Mouse (Mus musculus) ovary, postnatal 14 days (tissue): Measurements from ENCODE around the gene Cdkn2b.

Experiments used
- DNase-seq: peaks from one replicate; pipeline ENCODE4 v3.0.0; 2022; ENCODE audit warnings: low spot score

Gene Cdkn2b

DNA sequence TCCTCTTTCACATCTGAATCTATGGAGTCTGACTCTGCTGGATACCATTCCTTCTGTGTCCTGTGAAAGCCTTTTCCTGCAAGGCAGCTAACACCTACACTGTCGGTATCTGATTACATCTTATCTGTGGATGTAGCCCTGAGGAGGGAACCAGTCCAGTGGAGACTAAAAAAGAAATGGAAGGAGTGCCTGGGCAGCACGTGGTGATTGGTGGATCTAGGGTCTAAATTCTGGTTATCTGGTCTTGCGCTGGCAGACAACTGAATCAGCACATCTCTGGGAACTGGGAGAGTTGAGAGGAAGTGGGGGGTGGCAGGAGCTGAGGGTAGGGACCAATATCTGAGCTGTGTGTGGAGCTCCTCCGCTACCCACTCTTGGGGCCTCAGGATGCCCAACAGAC, 21.8 kb downstream of the Cdkn2b start:
- no peak for DNase-seq

DNA sequence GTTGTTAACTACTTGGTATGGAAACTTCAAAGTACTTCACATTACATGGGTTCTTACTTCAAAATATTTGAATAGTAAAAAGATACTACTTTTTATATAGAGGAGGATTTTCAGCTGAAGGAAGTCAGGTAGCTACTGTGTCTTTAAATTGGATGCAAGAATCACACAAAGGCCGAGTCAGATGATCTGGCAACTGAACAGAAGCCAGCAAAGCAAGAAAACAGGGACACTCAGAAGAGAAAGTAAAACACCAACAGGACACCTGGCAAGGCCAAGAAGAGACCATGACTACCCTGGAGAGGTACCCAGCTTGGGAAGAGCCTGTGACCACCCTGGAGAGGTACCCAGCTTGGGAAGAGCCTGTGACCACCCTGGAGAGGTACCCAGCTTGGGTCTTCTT, 24.3 kb downstream of the Cdkn2b start:
- DNase-seq: no peak

DNA sequence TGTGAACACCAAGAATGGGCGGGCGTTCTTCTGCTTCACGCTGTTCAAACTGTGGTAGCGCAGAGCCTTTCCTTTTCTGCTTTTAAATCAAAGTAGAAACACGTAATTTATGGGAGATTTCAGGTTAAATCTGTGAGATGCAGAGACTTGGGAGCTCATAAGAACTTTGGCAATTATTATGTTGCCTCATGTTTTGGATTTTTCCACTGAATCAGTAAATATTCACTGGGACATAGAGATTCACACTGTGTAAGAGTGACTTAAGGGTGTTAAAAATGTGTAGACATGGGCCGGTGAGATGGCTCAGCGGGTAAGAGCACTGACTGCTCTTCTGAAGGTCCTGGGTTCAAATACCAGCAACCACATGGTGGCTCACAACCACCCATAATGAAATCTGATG, 25.2 kb downstream of the Cdkn2b start:
- DNase-seq: no peak

DNA sequence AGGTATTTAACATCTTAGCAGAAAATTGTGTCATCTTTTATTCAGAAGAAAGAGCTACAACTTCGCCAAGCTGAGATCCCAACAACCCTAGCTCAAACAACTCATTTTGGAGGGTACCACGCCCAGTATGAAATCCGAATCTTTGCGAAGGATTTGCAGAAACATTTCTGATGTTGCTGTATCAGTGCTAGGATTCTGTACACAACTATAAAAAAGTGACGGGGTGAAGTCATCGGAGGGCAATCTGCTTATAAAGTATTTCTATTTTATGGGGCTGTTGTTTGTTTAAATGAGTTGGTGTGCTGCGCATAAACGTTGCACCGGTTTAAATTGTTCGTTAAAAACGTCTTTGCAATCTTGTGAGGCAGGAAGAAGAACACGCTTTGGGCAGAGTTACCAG, 28.2 kb downstream of the Cdkn2b start:
- no peak for DNase-seq

DNA sequence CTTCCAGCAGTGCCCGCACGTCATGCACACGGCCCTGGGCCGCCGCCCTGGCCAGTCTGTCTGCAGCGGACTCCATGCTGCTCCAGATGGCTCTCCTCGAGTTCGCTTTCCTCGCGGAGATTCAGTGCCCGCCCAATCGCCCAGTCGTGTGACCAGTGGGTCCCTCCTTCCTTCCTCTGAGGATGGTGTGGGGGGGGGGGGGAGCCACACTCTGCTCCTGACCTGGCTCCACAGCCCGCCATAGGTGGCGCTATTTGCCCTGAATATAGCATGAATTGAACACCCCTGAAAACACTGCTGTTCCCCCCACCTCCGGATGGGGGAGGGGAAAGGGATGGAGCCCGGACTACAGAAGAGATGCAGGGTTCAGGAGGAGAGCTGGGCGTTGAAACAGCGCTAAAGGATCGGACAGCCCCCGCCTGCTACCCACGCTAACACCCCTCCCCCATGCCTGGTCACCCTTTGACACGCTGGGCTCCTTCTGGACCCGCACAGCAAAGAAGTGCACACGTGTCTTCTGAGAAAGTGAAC, 28.7 kb downstream of the Cdkn2b start:
- DNase-seq: no peak

DNA sequence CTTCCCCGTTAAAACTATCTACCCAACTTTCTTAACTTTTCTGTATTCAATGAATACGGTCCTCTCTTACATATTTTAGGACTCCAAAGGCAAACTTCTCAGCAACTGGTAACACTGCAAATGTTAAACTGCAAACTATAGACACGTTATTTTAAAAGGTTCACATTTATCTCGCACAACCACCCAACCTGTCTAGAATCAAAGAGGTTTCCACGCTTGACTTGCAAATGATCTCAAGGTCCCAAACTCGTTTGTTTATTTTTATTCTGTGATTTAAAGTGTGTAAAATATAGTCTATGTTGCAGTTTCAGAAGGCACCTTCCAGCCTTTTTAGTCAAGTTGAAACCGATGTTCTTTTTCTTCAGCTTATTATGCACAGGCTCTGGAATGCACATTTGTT, 29.6 kb downstream of the Cdkn2b start:
- no peak for DNase-seq

DNA sequence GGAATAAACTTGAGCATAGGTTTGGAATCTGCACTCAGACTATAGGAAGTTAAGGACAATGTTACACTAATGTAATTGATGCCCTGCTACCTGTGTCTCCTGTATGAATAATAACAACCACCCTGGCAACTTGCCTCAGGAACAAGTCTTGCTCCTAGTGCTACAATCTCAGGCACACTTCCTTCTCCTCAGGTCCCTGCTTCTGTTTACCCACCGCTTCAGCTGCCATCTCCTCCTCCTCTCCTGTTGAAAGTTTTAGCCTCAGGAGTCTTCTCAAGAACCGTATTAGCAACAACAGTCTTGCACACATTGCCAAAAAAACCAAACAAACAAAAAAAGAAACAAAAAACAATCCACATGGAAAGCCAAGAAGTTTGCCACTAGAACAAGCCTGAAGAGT, 31.2 kb downstream of the Cdkn2b start:
- DNase-seq: no peak

DNA sequence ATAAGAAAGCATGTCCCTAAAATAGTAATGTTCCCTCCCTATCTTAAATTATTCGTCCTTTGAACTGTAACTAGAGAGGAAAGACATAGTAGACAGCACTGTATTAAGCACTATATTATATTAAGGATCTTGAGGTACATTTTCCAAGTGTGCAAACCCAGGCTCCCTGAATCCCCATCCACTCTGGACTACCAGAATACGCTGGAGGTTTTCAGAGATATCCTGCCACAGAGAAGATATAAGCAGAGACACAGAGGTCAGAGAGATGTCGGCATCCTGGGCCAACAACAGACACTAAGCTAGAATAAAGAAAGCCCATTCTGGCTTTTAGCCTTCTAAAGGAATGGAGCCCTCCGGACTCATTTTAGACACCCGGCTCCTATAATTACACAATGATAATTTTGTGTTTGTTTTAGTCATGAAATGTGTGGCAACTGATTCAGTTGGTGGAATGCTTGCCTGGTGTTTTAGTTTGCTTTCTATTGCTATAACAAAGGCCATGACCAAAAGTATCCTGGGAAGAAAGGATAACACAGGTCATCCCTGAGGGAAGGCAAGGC, 33.4 kb downstream of the Cdkn2b start:
- no peak for DNase-seq

DNA sequence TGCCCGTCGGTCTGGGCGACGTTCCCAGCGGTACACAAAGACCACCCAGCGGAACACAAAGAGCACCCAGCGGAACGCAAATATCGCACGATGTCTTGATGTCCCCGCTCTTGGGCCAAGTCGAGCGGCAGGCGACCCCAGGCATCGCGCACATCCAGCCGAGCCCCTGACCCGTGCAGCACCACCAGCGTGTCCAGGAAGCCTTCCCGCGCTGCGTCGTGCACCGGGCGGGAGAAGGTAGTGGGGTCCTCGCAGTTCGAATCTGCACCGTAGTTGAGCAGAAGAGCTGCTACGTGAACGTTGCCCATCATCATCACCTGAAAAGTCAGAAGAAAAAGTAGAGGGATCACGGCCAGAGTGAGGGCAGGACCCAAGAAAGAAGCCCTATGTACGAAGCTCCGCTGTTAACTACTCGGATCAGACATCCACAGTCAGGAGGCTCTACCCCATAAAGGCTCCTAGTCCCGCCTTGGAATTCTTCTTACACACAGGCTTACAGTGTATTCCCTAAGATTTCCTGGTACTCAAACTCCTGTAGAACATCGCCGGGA, 34.1 kb downstream of the Cdkn2b start:
- no peak for DNase-seq

DNA sequence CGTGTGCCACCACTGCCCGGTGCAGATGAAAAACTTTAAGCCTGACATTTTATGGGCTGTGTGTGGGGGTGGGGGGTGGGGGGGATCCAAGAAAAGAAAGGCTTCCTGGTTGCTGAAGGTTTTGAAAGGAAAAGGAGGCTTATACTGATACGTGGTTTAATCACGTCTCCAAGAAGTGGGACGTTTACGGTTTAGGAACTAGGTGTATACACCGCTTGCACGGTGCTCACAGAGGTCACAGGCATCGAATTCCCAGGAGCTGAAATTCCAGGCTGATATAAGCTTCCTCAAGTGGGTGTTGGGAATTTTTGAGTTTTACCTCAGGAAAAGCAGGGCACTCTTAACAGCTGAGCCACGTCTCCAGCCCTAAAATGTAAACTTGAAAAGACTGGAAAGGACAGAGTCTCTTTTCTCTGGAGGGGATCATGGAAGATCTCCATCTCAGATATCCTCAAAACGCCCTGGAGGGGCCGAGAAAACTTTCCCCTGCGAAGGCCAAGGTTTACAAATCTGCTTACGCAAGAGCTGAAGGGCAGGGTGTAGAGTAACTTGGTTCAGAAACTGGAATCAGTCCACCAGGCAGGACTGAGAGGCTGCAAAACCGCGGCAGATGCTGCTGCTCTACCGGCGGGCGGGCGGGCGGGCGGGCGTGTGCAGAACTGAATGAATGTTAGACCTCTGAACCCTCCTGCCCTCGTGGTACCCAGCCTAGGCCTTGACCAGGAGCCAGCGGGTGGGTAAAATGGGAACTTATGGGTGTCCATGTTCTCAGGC, 34.8 kb downstream of the Cdkn2b start:
- no peak for DNase-seq

DNA sequence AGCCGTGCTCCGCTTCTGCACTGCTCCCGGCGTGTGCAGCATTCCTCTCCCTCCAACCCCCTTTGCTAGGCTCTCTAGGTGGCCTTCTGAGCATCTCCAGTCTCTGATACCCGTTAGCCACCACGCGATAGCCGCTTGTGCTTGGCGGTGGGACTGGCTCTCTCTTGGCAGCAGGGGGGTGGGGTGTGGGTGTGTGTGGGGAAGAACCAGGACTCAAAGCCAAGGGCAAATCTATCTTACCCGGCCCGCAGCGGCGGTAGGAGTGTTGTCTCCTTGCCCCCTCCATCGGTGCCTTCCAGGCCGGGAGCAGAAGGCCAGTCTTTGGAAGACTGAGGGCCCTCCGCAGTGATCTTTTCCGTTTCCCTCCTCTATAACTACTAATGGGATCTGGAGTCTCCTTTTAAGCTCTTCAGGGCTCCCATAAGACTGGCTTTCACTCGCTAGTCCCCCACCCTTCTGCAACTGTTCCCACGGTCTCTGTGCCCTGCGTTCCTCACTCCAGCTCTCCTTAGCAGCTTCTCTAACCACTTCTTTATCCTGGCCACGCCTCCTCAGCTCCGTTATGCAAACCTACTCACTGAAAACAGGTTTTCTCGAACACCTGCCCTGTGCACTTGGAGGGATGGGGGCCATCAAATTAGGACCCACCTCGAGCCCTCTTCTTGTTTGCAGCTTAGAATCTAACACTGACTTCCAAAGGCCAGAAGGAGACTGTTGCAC, 35.9 kb downstream of the Cdkn2b start:
- no peak for DNase-seq

DNA sequence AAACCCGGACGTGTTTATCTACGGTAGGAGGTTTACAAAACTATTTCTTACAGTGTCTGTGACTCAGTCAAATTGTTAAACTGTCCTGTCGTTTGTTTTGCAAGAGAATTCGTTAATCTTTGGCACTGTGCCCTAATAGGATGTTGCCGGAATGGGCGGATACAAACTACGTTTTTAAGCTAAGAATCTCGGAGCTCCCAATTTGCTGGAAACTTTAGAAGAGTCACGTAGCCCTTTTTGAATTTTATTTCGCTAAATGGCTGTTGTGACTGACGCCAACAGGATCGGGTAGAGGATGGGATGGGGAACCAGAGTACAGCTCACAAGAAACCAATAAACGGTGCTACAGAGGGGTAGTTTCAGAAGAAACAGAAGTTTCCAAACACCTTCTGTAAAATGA, 36.8 kb downstream of the Cdkn2b start:
- no peak for DNase-seq

DNA sequence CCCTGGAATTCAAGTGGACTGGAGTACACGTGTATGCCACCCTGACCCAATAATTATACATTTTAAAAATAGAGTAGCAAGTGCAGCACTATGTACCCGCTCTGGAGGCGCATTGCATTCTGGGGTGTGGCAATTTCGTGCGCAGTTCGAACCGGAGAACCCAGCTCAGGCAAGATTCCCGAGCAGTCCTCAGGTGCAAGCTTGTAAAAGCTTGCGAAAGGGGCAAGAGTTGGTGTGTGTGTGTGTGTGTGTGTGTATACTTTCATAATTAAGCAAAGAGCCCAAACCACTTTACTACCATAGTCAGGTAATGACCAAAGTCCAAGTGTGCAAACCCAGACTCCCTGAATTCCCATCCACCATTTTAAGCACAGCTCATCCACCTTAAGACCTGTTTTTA, 37.3 kb downstream of the Cdkn2b start:
- DNase-seq: no peak

DNA sequence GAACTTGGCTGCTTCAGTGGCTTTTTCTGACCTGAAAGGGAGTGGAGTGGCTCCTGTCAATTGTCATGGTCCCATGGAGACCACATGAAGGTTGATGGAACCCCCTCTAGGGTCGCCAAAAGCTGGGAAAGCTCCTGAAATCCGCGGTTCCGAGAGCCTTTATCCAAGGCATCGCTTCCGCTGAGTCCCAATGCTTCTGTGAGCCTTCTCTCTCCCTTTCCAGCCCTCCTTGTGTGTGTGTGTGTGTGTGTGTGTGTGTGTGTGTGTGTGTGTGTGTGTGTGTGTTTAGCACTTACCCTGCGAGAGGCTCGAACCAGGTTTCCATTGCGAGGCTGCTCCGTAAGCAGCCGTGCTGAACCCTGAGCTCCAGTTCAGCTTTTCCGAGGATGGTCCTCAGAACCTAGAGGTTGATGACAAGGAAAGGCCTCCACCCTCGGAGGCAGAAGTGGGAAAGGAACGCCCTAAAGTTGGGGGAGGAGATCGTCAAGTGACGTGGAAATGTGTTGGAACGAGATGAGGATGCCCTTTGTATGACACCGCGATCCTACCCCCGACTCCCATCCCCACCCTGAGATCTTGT, 37.8 kb downstream of the Cdkn2b start:
- DNase-seq: no peak

DNA sequence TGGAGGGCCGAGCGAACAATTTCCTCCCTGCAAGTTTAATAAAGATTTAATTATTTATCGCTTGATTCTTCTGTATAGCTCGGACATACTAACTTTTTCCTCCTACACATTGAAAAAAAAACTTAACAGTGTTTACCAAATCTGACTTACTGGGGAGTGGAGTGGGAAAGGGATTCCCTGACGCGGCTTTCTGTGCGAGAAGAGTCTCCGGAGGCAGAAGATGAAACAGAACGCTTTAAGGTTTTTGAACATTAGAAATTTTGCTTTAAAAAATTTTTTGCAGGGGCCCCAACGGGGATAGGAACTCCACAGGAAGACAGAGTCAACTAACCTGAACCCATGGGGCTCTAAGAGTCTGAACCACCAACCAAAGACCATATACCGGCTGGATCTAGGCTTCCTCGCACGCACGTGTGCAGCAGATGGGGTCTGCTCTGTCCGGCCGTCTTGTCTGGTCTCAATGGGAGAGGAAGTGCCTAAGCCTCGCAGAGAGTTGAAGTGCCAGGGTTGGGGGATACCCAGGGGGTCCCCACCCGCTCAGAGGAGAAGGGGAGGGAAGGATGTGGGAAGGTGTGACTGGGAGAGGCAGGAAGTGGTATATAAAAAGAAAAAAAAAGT, 38.6 kb downstream of the Cdkn2b start:
- DNase-seq: no peak

DNA sequence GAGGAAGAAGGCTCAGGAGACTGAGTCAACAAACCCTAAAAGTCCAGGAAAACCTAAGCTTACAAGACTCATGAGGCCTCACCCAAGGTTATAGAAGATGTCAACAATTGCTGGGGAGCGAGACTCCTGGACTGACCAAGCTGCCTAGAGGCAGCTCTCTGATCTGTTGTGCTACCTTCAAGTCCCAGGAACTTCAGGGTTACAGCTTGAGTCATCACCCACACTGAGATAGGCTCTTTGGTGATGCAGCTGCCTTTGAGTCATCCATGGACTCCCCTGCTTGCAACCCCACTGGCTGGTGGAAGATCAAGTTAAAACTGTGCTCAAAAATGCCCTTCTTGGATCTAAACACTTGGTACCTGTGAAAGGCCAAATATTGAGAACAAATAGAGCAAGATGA, 53.1 kb downstream of the Cdkn2b start:
- DNase-seq: no peak
